Mouse (Mus musculus): Measurements from ENCODE around the gene Dnm3.

Dnm3 gene

DNA sequence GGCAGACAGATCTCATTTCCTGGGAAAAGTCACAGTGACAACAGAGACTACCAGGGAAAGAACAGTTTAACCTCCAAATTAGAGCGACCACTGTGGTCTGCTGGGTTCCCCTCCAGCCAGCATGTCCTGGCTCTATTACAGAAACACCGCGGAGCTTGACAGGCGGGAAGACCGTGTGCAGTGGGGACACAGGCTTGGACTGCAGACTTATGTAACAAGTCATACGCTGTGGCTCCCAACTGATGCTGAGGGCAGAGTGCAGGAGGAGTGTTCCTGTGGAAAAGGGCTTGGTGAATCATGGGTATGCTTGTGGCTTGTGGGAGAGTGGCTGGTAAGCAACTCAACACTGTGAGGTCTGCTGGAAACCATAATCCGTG, 368.4 kb downstream of the Dnm3 start:
- DNase-seq (ENCODE audit: extremely low spot score): no peak

DNA sequence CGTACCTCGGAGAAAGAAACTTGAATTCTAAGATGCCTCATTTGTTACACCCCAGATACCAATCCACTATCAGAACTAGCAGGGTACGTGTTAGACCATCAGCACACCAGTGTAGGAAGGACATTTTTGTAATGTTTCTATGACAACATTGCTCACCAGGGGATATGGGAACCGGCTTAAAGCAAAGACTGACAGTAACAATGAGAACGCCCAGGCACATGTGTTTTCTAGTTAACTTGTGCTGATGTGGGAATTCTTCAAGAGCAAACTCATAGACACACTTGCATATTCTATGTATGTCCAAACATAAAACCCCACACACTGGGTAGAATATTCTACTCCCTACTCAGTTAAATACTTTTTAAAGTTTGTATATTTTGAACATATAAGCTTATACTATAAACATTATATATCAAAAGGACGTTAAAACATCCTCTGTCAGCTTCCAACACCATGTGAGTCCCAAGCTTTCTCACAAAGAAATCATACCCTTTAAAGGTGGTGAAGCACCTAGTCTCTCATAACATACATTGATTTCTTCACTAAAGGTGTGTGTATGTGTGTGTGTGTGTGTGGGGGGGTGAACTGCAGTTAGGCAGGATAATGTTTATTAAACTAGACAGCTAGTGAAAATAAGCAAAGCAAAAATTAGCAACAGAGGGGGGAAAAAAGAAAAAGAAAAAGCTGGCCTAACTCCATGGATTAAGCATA, 369.0 kb downstream of the Dnm3 start:
- no peak for DNase-seq (ENCODE audit: extremely low spot score)

DNA sequence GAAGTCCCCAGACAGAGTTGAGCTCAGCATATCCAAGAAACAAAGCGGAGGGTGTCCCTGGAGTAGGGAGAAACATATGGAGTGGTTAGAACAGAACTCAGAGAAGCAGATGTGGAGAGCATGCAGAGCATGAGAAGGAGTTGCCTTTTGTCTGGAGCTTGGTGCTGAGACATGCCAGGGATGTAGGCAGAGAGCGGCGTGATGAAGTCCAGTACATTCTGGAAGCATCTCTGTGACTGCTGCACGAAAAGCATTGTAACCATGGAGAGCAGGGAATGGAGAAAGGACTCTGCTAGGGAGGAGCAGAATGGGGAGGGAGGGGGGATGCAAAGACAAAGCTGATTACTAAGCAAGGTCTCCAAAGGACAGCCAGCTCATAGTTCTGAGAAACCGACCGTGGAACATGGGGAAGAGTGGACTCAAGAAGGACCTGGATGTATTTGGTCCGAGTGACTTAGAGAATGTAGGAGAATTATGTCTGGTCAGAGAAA, 369.6 kb downstream of the Dnm3 start:
- no peak for DNase-seq (ENCODE audit: extremely low spot score)

DNA sequence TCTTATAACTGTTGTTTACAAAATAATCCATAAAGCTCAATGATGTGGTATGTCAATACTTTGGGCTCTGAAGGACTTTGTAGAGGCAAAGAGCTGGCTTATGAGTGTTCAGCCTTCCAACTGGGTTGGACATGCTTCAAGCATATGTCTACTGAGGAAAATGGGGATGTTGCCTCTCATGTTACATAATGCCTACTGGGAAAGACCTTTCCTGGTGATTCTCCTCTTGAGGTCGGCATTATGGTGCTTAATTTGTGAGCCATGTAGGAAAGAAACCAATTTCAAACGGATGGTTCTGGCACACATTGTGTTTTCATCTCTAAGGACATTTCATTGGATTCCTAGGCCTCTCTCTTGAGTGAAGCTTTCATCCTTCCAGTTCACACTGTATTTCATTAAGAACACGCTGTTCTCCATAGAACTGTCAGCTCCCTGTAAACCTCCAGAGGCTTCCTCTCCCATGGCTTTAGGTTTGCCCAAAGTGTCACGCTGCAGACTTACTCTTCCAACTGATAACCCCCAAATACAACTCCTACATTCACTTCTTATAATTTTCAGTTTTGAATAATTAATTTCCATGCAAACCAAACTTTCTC, 370.7 kb downstream of the Dnm3 start:
- DNase-seq (ENCODE audit: extremely low spot score): no peak

DNA sequence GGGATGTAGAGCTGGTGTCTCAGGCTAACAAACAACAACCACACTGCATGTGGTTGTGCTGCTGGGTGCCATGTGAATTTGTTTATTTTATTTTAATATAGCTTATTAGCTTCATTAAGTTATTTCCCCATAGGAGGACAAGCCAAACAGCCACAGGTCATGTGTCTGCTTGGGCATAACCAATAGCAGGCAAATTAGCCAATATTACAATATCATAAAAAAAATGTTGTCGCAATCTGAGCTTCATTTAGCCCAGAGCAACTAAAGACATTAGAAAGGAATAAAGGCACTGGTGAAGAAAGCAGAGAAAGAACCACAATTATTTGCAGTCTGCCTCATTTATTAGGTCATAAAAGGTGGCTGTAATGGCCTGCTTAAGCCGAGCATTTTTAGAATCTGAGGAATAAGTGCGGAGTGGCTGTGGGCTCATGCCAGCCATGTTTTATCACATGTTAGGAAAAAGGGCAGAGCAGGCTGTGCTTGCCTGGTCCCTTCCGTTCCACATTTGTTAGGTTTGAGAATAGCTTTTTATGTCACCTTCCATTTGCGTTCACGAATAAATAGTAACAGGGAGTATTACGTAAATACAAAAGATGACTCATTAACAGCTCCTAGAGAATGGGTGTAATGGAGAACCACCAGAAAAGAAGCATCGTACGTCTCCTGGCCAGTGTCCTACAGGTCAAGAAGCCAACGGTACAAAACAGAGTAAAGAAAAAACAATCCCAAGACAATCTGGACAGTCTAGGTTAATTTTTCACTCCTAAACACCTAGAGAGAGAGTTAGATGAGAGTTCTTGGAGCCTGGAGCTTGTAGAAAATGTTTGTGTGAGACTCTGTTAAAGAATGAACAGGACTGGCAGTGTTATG, 376.6 kb downstream of the Dnm3 start:
- DNase-seq (ENCODE audit: extremely low spot score): no peak

DNA sequence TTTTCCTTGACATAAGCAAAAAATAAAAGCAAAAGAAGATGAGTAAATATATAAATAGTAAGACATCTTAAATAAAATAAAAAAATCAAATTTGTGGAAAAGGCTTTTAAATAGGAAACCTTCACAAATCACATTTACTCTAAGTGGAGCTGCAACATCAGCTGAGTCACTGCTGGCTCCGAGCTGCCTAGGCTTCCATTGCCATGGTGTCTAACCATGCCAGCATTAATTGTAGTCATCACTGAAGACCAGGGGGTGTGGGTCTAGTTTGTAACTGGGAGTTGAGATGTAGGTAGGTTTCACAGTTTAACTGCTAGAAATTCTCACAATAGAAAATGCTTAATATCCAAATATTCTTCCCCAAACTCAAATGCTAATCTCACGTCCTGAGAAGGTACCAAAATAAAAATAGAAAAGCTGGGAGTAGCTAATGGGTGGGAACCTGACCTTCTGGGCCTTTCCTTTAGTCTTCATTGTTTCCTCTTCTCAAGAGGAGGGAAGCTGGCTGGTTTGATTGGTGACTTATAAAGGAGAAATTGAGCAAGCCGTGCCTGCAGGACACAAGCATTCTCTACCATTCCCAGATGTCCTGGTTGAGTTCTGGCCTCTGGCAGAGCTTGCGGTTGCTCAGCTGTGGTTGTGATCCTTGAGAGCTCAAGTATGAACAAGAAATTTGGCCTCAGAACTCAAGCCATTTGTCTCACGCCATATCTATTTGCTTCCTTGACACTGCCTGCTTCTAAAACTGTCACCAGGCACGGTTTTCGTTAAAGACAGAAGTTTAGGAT, 377.6 kb downstream of the Dnm3 start:
- DNase-seq (ENCODE audit: extremely low spot score): no peak

DNA sequence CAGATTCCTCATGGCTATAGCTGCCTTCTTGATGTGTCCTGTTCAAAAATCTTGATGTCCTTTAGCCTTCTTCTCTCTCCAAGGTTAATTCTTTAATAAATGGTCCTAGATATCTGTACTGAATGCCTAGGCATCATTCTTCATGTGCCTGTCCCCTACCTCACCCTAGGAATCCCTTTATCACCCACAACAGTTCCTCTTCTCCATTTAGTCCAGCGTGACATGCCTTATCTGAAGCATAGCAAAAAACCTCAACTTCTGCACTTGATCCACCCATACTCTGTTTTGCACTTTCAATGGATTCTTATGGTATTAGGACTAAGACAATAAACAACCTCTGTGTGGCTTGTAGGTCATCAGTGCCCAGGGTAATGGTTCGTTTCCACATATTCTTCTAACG, 378.6 kb downstream of the Dnm3 start:
- DNase-seq (ENCODE audit: extremely low spot score): no peak

DNA sequence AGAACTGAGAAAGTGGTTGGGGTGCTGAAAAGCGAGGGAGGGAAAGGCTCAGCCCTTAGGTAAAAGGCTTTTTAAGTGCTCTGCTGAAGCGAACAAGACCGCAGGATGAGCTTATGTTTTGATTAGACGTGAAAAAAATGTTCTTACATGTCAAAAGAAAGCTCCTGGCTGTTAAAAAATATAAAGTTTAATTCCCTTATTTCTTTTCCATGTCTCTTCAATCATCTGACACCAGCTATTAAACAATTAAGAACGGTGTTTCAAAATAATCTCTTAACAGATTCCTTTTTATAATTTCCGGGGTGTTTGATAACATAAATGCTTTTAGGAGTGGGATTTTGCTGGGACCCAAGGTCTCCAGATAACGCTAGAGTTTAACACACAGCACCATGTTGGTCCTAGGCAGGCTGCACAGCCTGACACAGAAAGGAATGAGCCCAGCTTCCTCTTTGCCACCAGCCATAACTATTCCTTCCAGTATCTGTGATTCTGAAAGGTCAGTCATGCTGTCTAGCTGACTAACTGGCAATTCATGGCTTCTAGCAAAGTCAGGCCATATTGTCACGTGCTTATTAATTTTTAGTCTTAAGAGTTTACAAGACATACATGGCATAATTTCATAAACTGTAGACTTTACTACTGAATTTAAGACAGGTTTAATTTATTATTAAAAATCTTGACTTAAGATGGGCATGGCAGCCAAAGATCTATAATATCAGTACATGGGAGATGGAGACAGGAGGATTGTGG, 383.1 kb downstream of the Dnm3 start:
- DNase-seq (ENCODE audit: extremely low spot score): no peak

DNA sequence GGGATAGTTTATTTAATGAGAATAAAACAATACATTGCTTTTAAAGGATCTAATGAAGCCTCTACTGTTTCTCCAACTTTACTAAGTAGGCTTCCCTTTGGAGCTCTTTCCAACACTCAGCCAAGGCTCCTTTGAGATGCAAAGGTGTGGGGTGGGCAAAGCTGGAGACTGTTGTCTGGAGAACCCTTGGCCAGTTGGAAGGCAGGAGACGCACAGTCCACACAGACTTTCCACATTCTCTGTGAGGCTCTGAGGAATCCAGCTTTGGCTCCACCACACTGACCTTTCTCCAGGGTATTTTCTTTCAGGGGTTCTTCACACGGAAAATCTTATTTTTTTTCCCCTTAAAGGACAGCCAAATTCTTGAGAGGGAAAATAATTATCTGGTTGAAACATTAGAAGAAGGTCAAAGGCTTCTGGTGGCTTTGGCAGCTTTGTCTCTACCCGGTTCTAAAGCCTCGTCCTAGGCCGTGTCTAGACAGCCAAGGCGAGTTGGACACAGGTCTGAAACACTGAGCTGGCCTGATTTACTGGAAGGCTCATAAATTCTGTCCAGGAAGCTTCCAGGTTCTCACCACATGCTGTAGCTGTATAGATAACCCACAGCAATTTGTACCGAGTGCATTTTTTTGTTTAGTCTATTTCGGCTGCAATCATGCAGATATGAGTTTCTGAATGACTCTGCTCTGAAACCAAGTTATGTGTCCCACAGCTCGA, 383.9 kb downstream of the Dnm3 start:
- DNase-seq (ENCODE audit: extremely low spot score): no peak

DNA sequence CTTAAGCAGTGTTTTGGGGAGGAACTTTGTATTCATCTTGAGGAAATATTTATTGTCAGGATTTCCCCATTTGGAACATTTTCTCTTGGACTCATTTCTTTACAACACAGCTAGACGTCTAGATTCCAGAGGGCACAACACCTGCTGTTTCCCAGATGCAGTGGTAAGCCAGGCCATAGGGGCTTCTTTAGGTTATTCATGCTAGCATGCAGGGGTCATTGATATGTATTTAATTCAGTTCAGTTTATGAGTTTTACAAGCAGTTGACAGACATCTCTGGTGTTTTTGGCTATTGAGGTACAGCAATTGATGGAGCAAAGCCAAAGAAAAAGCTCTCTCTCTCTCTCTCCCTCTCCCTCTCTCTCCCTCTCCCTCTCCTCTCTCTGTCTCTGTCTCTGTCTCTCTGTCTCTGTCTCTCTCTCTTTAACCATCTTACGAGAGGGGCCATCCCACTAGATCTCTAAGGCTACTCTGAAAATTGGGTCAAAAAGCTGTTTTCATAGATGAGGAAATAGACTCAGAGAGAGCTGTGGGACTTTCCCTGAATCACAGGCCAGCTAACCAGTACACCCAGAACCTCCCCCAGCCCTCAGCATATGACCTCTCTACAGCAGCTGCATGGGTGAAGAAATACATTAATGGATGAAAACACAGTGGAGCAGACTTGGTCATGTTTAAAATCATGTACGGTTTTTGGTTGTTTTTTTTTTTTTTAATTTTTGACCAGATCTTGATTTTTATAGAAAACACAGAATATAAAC, 384.8 kb downstream of the Dnm3 start:
- no peak for DNase-seq (ENCODE audit: extremely low spot score)

DNA sequence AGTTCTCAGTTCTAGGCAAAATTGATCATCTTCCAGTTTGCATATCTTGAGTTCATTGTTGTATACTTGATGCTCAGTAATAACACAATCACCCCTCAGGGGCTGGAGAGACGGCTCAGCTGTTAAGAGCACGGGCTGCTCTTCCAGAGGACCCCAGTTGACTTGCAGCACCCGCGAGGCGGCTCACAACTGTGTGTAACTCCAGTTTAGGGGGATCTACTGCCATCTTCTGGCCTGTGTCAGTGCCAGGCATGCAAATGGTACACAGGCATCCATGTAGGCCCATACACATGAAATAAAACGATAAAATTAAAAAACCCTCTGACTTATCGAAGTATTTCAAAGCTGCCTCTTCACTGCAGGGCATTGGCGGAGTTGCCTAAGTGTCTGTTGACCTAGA, 385.4 kb downstream of the Dnm3 start:
- DNase-seq (ENCODE audit: extremely low spot score): no peak

DNA sequence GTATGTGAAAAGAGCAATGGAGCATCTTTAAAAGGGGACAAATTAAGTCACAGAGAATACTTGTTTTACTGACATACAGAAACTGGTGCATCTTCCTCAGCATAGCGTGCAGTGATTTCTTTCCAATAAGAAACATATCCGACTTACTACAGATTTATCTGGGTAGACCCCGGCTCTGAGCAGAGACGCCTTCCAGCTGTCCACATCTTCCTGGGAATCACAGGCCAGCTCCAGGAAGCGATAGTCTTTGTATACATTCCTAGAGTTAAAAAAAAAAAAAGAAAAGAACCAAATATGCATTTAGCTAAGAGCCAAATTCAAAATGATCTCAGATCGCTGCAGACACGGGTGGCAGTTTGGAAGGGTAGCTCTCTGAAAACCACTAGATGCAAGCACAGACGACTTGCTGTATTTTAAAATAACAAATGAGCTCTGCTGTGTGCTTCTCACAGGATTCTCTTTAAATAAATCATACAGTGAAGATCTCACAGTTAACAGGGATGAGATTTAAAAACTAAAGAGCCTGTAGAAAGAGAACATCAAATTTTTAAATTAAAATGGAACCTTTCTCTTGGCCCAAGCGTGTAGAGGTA, 393.9 kb downstream of the Dnm3 start:
- no peak for DNase-seq (ENCODE audit: extremely low spot score)

DNA sequence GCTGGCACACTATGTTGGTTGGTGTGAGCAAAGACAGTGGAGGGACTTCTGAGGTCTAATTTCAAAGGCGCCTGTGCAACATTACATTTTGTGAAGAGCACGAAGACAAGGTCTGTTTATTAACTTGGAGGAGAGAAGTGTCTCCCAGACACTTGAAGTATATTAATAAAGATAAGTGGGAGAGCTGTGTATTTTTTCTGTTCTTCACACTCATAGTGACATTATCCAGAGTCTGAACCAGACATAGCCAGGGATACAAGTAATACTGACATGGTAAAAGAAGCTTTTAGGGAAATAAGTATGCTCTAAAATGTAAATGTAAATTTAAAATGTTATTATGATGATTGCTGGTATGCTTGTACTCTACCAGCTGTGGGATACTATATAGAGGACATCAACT, 394.5 kb downstream of the Dnm3 start:
- DNase-seq (ENCODE audit: extremely low spot score): no peak

DNA sequence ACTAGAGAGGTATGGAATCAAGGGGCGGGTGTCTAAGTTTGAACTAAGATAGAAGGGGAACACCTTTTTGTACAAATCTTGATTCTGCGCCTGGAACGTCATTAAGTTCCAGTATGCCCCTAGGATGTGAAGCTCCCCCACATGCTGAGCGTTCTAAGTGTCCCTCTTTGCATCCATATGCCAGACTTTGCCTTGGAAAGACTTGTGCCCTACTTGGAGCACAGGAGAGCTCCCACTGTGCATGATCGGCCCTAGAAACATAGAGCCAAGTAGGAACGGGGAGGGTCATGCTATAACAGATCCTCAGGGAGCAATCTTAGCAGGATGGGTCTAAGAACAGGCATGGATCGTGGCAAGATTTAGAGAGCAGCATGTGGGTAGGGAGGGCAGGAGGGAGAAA, 395.1 kb downstream of the Dnm3 start:
- DNase-seq (ENCODE audit: extremely low spot score): no peak

DNA sequence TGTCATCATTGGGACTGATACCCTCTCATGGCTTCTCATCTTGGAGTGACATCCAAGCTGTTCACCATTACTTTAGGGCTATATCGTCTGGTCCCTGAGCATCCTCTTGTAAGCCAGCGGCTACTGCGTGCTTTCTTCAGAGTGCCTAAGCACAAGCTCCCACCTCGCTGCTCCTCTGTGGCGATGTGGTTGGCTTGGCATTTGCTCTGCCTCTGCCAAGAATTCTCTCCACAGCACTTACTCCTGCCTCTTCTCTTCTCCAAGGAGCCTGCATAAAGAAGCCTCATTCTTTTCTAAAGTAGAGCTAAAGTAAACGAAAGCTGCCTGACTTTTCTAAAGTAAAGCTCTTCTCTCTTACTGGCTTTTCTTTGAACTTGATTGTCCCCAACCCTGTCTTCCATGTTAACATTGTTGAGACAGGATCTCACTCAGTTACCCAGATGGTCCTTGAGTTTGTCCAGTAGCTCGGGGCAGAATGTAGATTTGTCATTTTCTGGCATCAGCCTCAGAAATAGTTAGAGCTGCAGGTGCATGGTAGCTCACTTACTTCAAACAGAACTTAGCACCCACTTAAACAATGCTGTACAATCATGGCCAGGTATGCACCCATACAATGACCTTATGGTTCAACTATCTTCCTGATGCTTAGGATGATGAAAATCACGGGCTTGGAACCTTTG, 396.0 kb downstream of the Dnm3 start:
- no peak for DNase-seq (ENCODE audit: extremely low spot score)

DNA sequence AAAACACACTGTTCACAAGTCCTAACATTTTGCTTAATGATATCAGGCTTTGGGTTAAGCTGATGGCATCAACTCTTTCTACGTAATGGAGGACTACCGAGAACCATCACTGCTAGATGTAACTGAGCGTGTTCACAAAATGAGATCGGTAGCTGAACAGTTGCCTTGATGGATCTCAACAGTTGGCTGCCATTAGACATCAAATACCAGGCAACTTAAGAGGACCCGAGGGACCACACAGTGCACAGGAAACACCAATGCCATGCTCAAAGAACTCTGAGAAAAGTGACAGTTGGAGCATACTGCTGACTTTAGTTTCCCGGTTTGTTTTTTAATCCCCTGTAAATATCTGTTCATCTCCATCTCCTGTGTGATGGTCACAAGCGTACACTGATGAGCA, 397.8 kb downstream of the Dnm3 start:
- no peak for DNase-seq (ENCODE audit: extremely low spot score)

DNA sequence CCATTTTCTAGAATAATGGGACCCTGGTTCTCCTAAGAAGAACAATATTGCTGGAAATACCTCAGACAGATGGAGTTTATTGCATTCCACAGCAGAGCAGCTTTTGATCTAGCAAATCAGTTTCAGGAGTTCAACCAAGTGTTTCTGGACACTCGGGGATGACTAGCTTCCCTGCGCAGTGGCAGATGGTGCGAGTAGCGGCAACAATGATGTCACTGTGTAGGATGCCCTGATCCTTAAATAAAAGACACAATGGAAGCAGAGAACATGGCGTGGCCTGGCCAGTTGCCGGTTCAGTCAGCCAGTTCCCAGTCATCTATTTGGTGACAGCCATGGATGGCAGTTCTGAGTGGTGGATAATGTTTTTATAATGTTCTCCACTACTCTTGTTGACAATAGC, 400.4 kb downstream of the Dnm3 start:
- DNase-seq (ENCODE audit: extremely low spot score): no peak

DNA sequence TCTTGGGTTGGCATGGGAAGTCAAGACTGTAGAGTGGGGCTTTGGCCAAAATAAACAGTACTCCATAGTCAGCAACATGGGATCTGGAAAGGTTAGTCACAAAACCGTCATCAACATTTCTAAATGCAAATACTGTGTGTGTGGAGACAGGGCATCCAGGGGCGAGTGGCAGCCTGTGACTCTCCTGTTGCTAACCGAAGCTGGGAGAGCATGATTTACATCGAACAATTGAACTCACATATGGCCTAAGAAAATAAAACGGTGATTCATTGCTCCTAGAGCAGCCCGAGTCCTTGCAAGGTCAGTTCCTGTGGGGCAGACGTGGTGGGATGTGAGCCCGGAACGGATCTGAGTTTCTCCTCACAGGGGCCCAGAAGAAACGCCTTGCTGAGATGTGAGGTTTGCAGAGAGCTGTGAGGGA, 401.2 kb downstream of the Dnm3 start:
- DNase-seq (ENCODE audit: extremely low spot score): peak; percentile 44

DNA sequence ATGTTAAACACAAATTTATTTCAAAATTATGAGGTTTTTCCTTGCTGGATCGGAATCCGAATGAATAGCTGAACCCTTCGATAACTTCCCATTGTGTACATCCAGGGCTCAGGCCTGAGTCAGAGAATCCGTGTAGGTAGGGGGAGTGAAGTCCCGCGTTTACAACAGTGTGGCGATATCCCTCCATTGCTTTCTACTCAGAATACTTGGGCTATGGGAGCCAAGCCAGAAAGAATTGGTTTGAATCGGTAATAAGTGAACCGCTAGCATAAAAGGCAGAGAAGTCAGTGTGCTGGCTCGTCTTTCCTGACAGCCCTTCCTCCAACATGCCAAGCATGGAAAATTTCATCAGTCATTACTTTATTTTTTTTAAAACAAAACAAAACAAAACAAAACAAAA, 402.0 kb downstream of the Dnm3 start:
- no peak for DNase-seq (ENCODE audit: extremely low spot score)
